ENCODE assay signal across 6 mouse cellular contexts in genomic region chr13:13418859-13419258, GRCm38 (mm10). TPM values are rescaled to one million over a fixed set of nuclear protein-coding genes. Genes with fewer than 3 reads are reported as not detected.
DNase-seq lines count a peak whose midpoint lies in the region; ATAC-seq and TF ChIP-seq lines count a peak whose summit lies in the region.
"Not testable (repeated sequence)": the region's sequence is repeated elsewhere in the genome, so short reads cannot be mapped to it uniquely, and the experiment has no call there.

No protein-coding gene starts in this region.

- TF ChIP-seq CTCF in forebrain, postnatal 0 days (IDR thresholded peaks at IDR 0.05; ENCODE audit: low read depth), result 0 out of 2 replicates have a peak, but pooled peaks have one; percentile 8
- peak; percentile 54 for TF ChIP-seq CTCF in layer of hippocampus, adult 2 months (conservative IDR thresholded peaks at IDR 0.05)
- peak; percentile 50; the same call in 1 of the 2 replicates for TF ChIP-seq CTCF in liver, embryonic 14.5 days (IDR thresholded peaks at IDR 0.05; ENCODE audit: low read depth)

- not testable (repeated sequence) for H3K4me1 ChIP-seq in forebrain, postnatal 0 days (ENCODE audit: insufficient read depth); heart, embryonic 10.5 days; liver, embryonic 14.5 days (replicated peaks; ENCODE audit: control insufficient read depth in 2 of 2, insufficient read depth in 2 of 2, low read length in 1 of 2)

- H3K9me3 ChIP-seq in forebrain, postnatal 0 days (ENCODE audit: low read length); heart, embryonic 10.5 days; liver, embryonic 14.5 days (ENCODE audit: control insufficient read depth, low read length): not testable (repeated sequence)

- H3K4me3 ChIP-seq in forebrain, postnatal 0 days (ENCODE audit: low read depth, low read length); heart, embryonic 10.5 days; layer of hippocampus, adult 2 months; liver, embryonic 14.5 days (ENCODE audit: insufficient read depth in 1 of 2, low read depth in 2 of 2, low read length in 2 of 2): not testable (repeated sequence)

- not testable (repeated sequence) for H3K9ac ChIP-seq in forebrain, postnatal 0 days; liver, embryonic 14.5 days (replicated peaks)

- H3K27me3 ChIP-seq in forebrain, postnatal 0 days (ENCODE audit: insufficient read depth, low read length); heart, embryonic 10.5 days (ENCODE audit: insufficient read depth, poor library complexity, severe bottlenecking); liver, embryonic 14.5 days (ENCODE audit: control insufficient read depth, insufficient read depth, low read length): not testable (repeated sequence)

- ATAC-seq in forebrain, postnatal 0 days; liver, embryonic 14.5 days (ENCODE audit: insufficient read depth): not testable (repeated sequence)

- H3K36me3 ChIP-seq in forebrain, postnatal 0 days (ENCODE audit: insufficient read depth); heart, embryonic 10.5 days; liver, embryonic 14.5 days (replicated peaks; ENCODE audit: control insufficient read depth, insufficient read depth, low read depth): not testable (repeated sequence)

- DNase-seq in forebrain, postnatal 0 days; layer of hippocampus, adult 2 months (ENCODE audit: low spot score in 2 of 2); liver, embryonic 14.5 days (ENCODE audit: low read depth in 3 of 3, low spot score in 3 of 3): not testable (repeated sequence)
- peak; percentile 9 for DNase-seq in heart, embryonic 10.5 days (ENCODE audit: low spot score)
- DNase-seq in lung, postnatal 36 days, result peak; percentile 8
- DNase-seq in thymus, postnatal 14 days, result peak; percentile 16

- 95% methylated on average over 6 of the region's 12 CpGs for WGBS in forebrain, postnatal 0 days
- WGBS in heart, embryonic 10.5 days, result 94% methylated on average over 7 of the region's 12 CpGs
- 78% methylated on average over 6 of the region's 12 CpGs for WGBS in liver, embryonic 14.5 days (ENCODE audit: insufficient replicate concordance)

- TF ChIP-seq EP300 in liver, embryonic 14.5 days (IDR thresholded peaks at IDR 0.05; ENCODE audit: low read depth), result not testable (repeated sequence)

- not testable (repeated sequence) for H3K27ac ChIP-seq in forebrain, postnatal 0 days (ENCODE audit: low read depth, low read length); heart, embryonic 10.5 days; layer of hippocampus, adult 2 months; liver, embryonic 14.5 days

- not testable (repeated sequence) for H3K4me2 ChIP-seq in forebrain, postnatal 0 days (ENCODE audit: low read depth); liver, embryonic 14.5 days (ENCODE audit: low read depth)

RNA-seq across cellular contexts. Expression of gene Nid1, which starts 18.5 kb away (rescaled TPM):
- total RNA-seq in forebrain, postnatal 0 days (2014; rRNA removed), result 28.8 and 53.5 TPM in 2 replicates
- polyA plus RNA-seq in forebrain, postnatal 0 days (2015; fragmentation: Nextera tagmentation; extraction: Ambion mirVana), result 18.1 and 21.6 TPM in 2 replicates
- 64.5 and 77.2 TPM in 2 replicates for polyA plus RNA-seq in heart, embryonic 10.5 days (2016; fragmentation: Nextera tagmentation; extraction: Ambion mirVana)
- 1 to 10 TPM; 4.3 to 6.2 TPM for total RNA-seq in layer of hippocampus, adult 2 months (2021)
- 18.2 and 18.3 TPM in 2 replicates for polyA plus RNA-seq in liver, embryonic 14.5 days (2012; rRNA removed)
- polyA plus RNA-seq in liver, embryonic 14.5 days (2014; fragmentation: Nextera tagmentation; extraction: Ambion mirVana), result 16.9 and 22.7 TPM in 2 replicates

RNA-seq across cellular contexts. Expression of gene Gpr137b, which starts 25.0 kb away (rescaled TPM):
- total RNA-seq in forebrain, postnatal 0 days (2014; rRNA removed), result 13.6 and 18.3 TPM in 2 replicates
- polyA plus RNA-seq in forebrain, postnatal 0 days (2015; fragmentation: Nextera tagmentation; extraction: Ambion mirVana), result 14.1 and 16.4 TPM in 2 replicates
- polyA plus RNA-seq in heart, embryonic 10.5 days (2016; fragmentation: Nextera tagmentation; extraction: Ambion mirVana), result 11.3 and 12.1 TPM in 2 replicates
- total RNA-seq in layer of hippocampus, adult 2 months (2021), result 10 to 100 TPM; 21.5 to 21.6 TPM
- polyA plus RNA-seq in liver, embryonic 14.5 days (2012; rRNA removed), result 2.4 and 2.5 TPM in 2 replicates
- 2.0 and 2.1 TPM in 2 replicates for polyA plus RNA-seq in liver, embryonic 14.5 days (2014; fragmentation: Nextera tagmentation; extraction: Ambion mirVana)
